Mouse (Mus musculus) megakaryocyte, embryonic 14.5 days (primary cell): ENCODE results near the gene Gm3453.
"Not testable (repeated sequence)": the region's sequence is repeated elsewhere in the genome, so short reads cannot be mapped to it uniquely, and the experiment has no call there.

Experiments used
- FLI1 ChIP-seq: IDR thresholded peaks from 2 replicates; pipeline ENCODE4 v1.6.1; 2012; ENCODE audit warnings: low read length, inconsistent platforms, mixed read lengths
- GATA1 ChIP-seq: IDR thresholded peaks from 3 replicates; pipeline ENCODE4 v1.6.1; 2012; ENCODE audit warnings: mixed read lengths, low read length, inconsistent platforms, borderline replicate concordance

DNA sequence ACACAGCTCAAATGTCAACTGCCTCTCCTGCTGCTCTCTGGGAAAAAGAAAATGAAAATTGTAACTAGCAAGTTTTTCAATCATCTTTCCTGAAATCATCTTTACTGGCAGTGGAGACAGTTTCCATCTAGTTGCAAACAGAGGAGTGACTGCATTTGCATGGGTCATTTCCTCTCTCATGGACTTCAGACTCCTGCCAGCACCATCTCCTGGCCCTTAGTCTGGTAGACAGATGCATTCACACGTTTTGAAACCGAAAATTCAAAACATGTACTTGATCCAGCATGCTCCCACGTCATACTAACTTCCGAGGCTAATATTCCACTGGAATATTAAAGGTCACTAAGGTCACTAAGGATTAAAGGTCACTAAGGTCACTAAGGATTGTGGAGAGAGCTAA is 16.5 kb downstream of the Gm3453 start:
- TF ChIP-seq GATA1, FLI1: not testable (repeated sequence)
